Mouse (Mus musculus) thymus, adult 2 months (tissue): Measurements from ENCODE around the gene Fermt3. TPM values are rescaled to one million over a fixed set of nuclear protein-coding genes. Genes with fewer than 3 reads are reported as not detected.
"Not testable (repeated sequence)": the region's sequence is repeated elsewhere in the genome, so short reads cannot be mapped to it uniquely, and the experiment has no call there.

Experiments
- DNase-seq: peaks from one replicate; pipeline ENCODE4 v3.0.0; 2021
- H3K27ac ChIP-seq: fragments of 200-500 bp; 2 replicates; pipeline ENCODE4 v1.5.1; 2012; ENCODE audit warnings: low read length, control low read depth; ENCODE audit not compliant: control insufficient read depth, insufficient read depth
- H3K27me3 ChIP-seq: fragments of 200-500 bp; 2 replicates; pipeline ENCODE4 v1.6.1; 2012; ENCODE audit warnings: mild to moderate bottlenecking, low read length, moderate library complexity, mixed read lengths; ENCODE audit not compliant: control insufficient read depth, insufficient read depth
- H3K36me3 ChIP-seq: fragments of 200-500 bp; 2 replicates; pipeline ENCODE4 v1.6.1; 2012; ENCODE audit warnings: mild to moderate bottlenecking, low read length, moderate library complexity; ENCODE audit not compliant: control insufficient read depth, insufficient read depth
- H3K4me1 ChIP-seq: fragments of 200-500 bp; replicated peaks from 2 replicates; pipeline ENCODE4 v1.6.1; 2012; ENCODE audit warnings: low read length; ENCODE audit not compliant: control insufficient read depth, insufficient read depth
- H3K4me3 ChIP-seq: fragments of 200-500 bp; 2 replicates; pipeline ENCODE4 v1.5.1; 2012; ENCODE audit warnings: mild to moderate bottlenecking, low read length, control low read depth, moderate library complexity; ENCODE audit not compliant: control insufficient read depth, insufficient read depth
- CTCF ChIP-seq: fragments of 200-500 bp; IDR thresholded peaks from 2 replicates; pipeline ENCODE4 v1.5.1; 2012; ENCODE audit warnings: mild to moderate bottlenecking, control low read depth, low read length, moderate library complexity, borderline replicate concordance; ENCODE audit not compliant: control insufficient read depth, poor library complexity, insufficient read depth; ENCODE audit errors: extremely low read depth
- POLR2A ChIP-seq: fragments of 200-500 bp; IDR thresholded peaks from 2 replicates; pipeline ENCODE4 v1.6.1; 2012; ENCODE audit warnings: mild to moderate bottlenecking, low read length, control low read depth, moderate library complexity; ENCODE audit not compliant: control insufficient read depth, poor library complexity, insufficient read depth; ENCODE audit errors: extremely low read depth
- WGBS: fragments of 180-500 bp; shearing (Covaris S2); methylation state at CpG from one replicate; pipeline ENCODE4 v1.1.7; 2018; 5-methylcytosine and 5-hydroxymethylcytosine counted together
- polyA plus RNA-seq: library from polyadenylated mRNA; depleted of rRNA; stranded (reverse); fragments of >200 nt; gene quantifications from 2 replicates; pipeline ENCODE4 v1.2.3, GENCODE M21; 2012

Gene Fermt3
- polyA plus RNA-seq, 1 experiment: 345 TPM

DNA sequence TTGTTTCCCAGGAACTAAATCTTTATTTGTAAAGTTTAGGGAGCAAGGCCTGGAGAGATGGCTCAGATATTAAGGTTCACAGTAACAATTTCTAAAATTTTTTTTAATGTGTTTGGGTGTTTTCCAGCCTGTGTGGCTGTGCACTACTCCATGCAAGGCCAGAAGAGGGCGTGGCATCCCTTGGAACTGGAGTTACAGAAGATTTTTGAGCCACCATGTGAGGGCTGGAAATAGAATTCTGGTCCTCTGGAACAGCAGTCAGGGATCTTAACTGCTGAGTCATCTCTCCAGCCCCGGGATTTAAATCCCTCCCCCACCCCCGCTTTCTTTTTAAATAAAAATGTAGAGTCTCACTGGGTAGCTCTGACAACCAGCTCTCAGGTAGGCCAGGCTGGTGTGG lies 35.9 kb upstream of the Fermt3 start:
- H3K4me1 ChIP-seq: peaks cover 18% of the 10 kb centered on the region
- H3K27ac ChIP-seq: no peak overlapping the region
- WGBS: 65% methylated on average over 3 of the region's 3 CpGs
- no peak for DNase-seq
- TF ChIP-seq POLR2A (no peak), CTCF (no peak)
- no peak overlapping the region for H3K4me3 ChIP-seq
- H3K36me3 ChIP-seq: no peaks in the 10 kb centered on the region
- H3K27me3 ChIP-seq: no peaks in the 10 kb centered on the region

DNA sequence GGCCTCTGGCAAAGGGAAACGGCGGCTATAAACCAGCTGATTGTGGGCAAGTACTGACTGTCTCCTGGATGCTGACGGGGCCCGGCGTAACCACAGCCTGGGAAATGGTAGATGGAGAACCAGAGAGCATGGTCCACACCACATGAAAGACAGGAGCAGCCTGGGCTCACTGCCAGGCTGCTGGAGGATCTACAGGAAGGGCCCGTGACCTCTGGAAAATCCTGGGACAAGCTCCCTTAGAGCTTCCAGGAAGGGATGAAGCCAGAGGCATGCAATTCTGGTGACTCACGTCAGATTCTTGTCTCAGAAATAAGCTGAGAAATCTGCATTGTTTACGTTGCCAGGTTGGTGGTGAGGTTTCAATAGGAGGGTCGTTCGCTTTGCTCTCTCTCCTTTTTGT lies 35.5 kb upstream of the Fermt3 start:
- no peak for TF ChIP-seq CTCF
- TF ChIP-seq POLR2A: no peak
- Histone ChIP-seq H3K4me3 (no peak overlapping the region), H3K27me3 (no peaks in the 10 kb centered on the region), H3K27ac (no peak overlapping the region), H3K4me1 (peaks cover 18% of the 10 kb centered on the region), H3K36me3 (no peaks in the 10 kb centered on the region)
- WGBS: 49% methylated on average over 10 of the region's 10 CpGs
- no peak for DNase-seq

DNA sequence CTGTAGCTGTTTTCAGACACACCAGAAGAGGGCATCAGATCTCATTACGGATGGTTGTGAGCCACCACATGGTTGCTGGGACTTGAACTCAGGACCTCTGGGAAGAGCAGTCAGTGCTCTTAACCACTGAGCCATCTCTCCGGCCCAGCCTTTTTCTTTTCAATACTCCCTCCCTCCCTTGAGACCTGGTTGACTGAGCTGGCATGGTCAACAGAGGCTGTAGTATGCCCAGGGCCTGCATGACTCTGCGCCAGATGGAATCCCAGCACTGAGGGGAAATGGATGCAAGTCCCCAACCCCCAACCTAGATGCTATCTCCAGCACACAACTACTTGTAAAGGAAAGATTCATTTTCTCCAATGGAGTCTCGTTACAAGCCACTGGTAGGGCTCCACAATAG lies 34.1 kb upstream of the Fermt3 start:
- not testable (repeated sequence) for H3K27me3 ChIP-seq, H3K27ac ChIP-seq, H3K36me3 ChIP-seq, H3K4me3 ChIP-seq, DNase-seq
- 93% methylated on average over 4 of the region's 4 CpGs for WGBS
- H3K4me1 ChIP-seq: peaks cover 18% of the 10 kb centered on the region

DNA sequence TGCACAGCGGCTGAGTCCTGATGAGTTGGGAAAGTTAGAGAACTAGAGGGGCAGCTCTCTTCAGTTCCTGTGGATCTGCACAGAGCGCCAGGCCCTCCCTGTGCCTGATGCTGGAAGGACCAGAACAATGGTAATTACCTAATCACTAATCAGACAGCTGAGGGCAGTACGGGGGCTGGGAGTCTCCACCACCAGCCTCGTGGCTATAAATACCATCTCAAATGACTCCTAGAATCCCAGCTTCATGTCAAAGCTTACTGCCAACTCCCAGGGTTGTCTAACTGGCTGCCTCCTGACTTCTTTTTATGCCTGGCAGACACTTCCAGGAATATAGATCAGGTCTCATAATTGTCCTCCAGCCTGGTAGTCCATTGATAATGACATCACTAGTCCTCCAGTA lies 25.4 kb upstream of the Fermt3 start:
- Histone ChIP-seq H3K4me3 (no peak overlapping the region), H3K36me3 (no peaks in the 10 kb centered on the region), H3K27me3 (no peaks in the 10 kb centered on the region), H3K27ac (no peak overlapping the region), H3K4me1 (peaks cover 3% of the 10 kb centered on the region; the same call in 1 of the 2 replicates)
- no peak for DNase-seq
- no peak for TF ChIP-seq POLR2A
- no peak for TF ChIP-seq CTCF
- 91% methylated on average over 4 of the region's 4 CpGs for WGBS

DNA sequence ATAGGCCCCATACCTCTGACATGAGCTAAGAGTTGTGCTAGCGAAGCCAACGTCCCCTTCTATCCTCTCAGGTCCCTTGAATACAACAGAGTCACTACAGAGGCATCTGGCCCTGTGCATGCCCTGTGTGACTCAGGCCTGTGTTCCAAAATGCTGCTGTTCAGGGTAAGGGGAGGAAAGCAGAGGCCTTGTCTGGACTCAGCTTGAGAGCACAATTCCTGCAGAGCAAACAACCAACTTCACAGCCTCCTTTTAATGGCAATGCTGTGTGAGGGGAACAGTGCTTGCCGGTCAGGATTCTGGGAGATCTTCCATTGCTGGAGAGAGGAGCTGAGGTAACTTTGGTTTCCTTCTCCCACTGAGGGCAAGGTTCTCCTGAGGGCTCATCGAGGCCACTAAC lies 25.0 kb upstream of the Fermt3 start:
- 96% methylated on average over 4 of the region's 4 CpGs for WGBS

DNA sequence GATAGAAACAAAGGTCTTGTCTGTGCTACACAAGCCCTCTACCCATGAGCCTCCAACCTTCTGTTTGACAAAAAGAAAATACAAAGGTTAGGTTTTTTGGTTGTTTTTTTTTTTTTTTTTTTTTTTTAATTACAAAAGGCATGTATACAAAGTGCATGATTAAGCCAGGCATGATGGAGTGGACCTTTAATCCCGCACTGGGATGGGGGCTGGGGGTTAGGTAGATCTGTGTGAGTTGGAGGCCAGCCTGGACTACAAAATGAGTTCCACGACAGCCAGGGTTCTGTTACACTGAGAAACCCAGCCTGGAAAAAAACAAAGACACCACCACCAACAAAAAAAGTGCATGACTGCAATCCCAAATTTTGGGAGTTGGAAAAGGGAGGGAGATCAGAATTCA lies 21.9 kb upstream of the Fermt3 start:
- whole genome bisulfite sequencing: 96% methylated on average over 2 of the region's 2 CpGs
- H3K27me3 ChIP-seq: no peaks in the 10 kb centered on the region
- no peak for DNase-seq
- no peak overlapping the region; the same call in 1 of the 2 replicates for H3K27ac ChIP-seq
- H3K4me3 ChIP-seq: no peak overlapping the region
- H3K4me1 ChIP-seq: peaks cover 7% of the 10 kb centered on the region; the same call in 1 of the 2 replicates
- H3K36me3 ChIP-seq: no peaks in the 10 kb centered on the region
- TF ChIP-seq POLR2A (no peak), CTCF (no peak)

More for the DNA sequence above, 25.0 kb upstream of the Fermt3 start:
- Histone ChIP-seq H3K4me1 (peaks cover 3% of the 10 kb centered on the region; the same call in 1 of the 2 replicates), H3K27ac (no peak overlapping the region), H3K36me3 (no peaks in the 10 kb centered on the region), H3K27me3 (no peaks in the 10 kb centered on the region), H3K4me3 (no peak overlapping the region)
- DNase-seq: no peak
- TF ChIP-seq CTCF (no peak), POLR2A (no peak)

DNA sequence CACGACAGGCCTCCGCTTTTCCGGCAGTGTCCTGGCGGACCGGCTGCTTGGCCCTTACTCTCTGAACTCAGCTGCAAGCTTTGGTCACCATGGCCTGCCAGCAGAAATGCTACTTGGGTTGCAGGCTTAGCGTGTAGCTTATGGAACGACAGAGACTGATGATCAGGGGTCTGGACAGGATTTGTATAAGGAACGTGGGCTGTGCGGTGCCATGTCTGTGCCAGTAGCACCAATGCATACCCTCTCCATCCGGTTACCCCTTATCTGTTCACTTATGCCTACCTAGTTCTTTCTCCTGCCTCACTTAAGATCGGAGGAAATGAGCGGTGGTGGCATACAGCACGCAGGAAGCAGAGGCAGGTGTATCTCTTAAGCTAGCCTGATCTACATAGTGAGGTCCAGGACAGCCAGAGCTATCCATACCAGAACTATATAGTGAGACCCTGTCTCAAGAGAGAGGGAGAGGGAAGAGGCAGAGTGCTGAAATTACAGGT lies 21.4 kb upstream of the Fermt3 start:
- 0 out of 2 replicates have a peak, but pooled peaks have one; percentile 1 for TF ChIP-seq CTCF
- no peak for TF ChIP-seq POLR2A
- H3K36me3 ChIP-seq: no peaks in the 10 kb centered on the region
- peak overlapping the region; percentile 66 for H3K4me3 ChIP-seq
- WGBS: 11% methylated on average over 13 of the region's 13 CpGs
- H3K4me1 ChIP-seq: peaks cover 7% of the 10 kb centered on the region; the same call in 1 of the 2 replicates
- DNase-seq: peak; percentile 53
- H3K27me3 ChIP-seq: no peaks in the 10 kb centered on the region
- H3K27ac ChIP-seq: peak overlapping the region; percentile 91
